20 mouse cellular contexts compared by ENCODE assay signal in the genomic region with DNA sequence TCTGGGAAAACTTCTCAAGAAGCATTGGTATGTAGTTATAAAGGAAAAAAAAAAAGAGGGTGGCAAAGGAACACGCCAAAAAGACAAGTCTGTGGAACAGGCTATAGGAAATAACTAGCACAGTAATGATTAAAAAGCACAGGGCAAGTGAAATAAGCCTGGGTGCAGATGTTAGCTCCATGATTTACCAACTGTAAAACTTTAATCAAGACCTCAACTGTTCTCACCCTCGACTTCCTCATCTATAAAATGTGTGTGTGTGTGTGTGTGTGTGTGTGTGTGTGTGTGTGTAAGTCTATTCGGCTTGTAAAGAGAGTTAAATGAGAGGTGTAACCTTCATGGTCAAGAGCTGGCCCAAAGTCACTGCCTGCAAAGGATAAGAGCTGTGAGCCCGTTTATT.
"Had no signal": no experiment of that assay in that cellular context is flagged by ENCODE, and none has a peak within 500 bp of the region (broad histone marks: within the 10 kb centered on the region; RNA-seq: fewer than 3 reads in every experiment).

No protein-coding gene starts in this region.

- H3K27ac ChIP-seq: kidney, postnatal 0 days; limb, embryonic 12.5 days; limb, embryonic 15.5 days; liver, embryonic 14.5 days; macrophage; midbrain, embryonic 10.5 days; midbrain, embryonic 13.5 days; neural tube, embryonic 13.5 days had no signal

- H3K27me3 ChIP-seq: limb, embryonic 12.5 days; limb, embryonic 15.5 days; megakaryocyte, embryonic 14.5 days; midbrain, embryonic 13.5 days; neural tube, embryonic 13.5 days had no signal

- H3K4me3 ChIP-seq: limb, embryonic 12.5 days; limb, embryonic 15.5 days; megakaryocyte, embryonic 14.5 days; midbrain, embryonic 10.5 days; midbrain, embryonic 13.5 days; myocyte; neural tube, embryonic 13.5 days had no signal

- H3K36me3 ChIP-seq: limb, embryonic 12.5 days; limb, embryonic 15.5 days; midbrain, embryonic 10.5 days; midbrain, embryonic 13.5 days; neural tube, embryonic 13.5 days had no signal

- H3K4me1 ChIP-seq: midbrain, embryonic 10.5 days; midbrain, embryonic 13.5 days had no signal

- H3K4me2 ChIP-seq: limb, embryonic 12.5 days; limb, embryonic 15.5 days; liver, embryonic 11.5 days; lung, embryonic 14.5 days; midbrain, embryonic 13.5 days; neural tube, embryonic 13.5 days had no signal

- ATAC-seq: liver, postnatal 0 days; lung, postnatal 0 days; midbrain, embryonic 13.5 days; midbrain, embryonic 16.5 days had no signal

- DNase-seq: kidney, adult 2 months; kidney, postnatal 36 days; left cerebral cortex, postnatal 4 days; liver, postnatal 0 days; lung, embryonic 14.5 days; thymus, adult 18-20 months; thymus, postnatal 36 days had no signal

- H3K9ac ChIP-seq: limb, embryonic 12.5 days; limb, embryonic 15.5 days; liver, embryonic 14.5 days; liver, postnatal 0 days; lung, embryonic 14.5 days; midbrain, embryonic 13.5 days; neural tube, embryonic 13.5 days had no signal

- H3K9me3 ChIP-seq: limb, embryonic 12.5 days; limb, embryonic 15.5 days; megakaryocyte, embryonic 14.5 days; midbrain, embryonic 10.5 days; midbrain, embryonic 13.5 days; neural tube, embryonic 13.5 days had no signal
